Mouse (Mus musculus) lung, adult 2 months (tissue): ENCODE results near the gene Gm26897.

Experiments
- CTCF ChIP-seq: fragments of 200-500 bp; IDR thresholded peaks from 2 replicates; pipeline ENCODE4 v1.5.1; 2011; ENCODE audit warnings: mild to moderate bottlenecking, low read length, control low read depth; ENCODE audit not compliant: insufficient read depth
- POLR2A ChIP-seq: fragments of 200-500 bp; IDR thresholded peaks from 2 replicates; pipeline ENCODE4 v1.6.1; 2011; ENCODE audit warnings: low read depth, mild to moderate bottlenecking, control low read depth, low read length, borderline replicate concordance; ENCODE audit errors: extremely low read depth

DNA sequence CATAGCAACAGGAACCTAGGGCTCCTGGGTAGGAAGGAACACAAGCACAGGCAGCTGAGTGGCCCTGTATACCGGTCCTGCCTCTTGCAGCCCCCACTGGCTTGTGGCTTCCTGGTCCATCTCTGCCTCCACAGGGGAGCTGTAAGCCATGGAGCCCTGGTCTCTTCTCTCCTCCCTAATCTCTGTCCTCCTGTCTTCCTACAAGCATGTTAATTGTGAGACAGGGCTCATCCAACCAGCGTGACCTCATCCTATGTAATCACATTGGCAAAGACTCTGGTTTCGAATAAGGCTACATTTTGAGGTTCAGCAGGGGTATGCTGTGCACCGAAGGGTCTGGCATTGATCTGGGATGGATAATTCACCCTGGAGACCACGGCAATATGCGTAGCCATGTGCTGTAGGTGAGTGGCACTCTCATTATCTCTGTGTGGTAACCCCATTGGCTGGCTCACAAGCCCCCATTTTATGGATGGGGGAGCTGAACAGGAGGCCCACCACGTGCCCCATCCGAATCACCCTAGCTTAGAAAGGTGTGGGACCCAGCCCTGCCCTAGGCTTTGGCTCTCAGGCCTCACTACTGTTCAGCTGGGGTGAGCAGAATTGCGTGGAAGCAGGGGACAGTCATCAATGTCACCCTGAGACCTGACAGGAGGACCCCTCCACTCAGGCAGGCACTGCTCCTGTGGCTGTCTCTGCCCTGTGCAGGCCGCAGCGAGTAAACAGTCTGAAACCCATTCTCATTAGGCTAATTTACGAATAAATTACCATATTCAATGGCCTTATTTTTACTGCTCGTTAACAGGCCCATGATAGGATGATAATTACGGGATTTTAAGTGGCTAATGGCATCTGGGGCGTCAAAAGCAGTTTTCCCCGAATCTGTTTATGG lies 6.9 kb downstream of the Gm26897 start:
- TF ChIP-seq POLR2A (no peak), CTCF (no peak)
